Mouse (Mus musculus): ENCODE results near the gene Cryl1.

DNA sequence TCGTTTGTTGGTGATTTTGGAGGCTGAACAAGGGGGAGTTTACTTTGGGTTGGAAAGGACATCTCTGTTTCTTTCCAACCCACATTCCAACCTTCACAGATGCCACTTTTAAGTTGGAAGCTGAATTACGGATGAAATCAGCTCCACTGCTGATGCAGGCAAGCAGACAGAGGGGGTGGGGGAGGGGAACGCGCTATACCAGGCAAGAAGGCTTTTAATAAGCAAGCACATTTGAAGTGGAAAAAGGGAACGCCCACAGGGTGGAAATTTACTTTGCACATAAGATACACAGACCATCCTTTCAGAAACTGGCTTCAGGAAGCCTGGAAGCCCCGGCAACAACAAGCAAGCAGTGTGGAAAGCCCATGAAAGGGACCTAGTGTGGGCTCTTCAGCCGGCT is 13.8 kb upstream of the Cryl1 start:
- TF ChIP-seq CTCF (IDR thresholded peaks at IDR 0.05; ENCODE audit: insufficient read depth, low read length): no peak
- no peak for TF ChIP-seq POLR2A (IDR thresholded peaks at IDR 0.05; ENCODE audit: borderline replicate concordance, extremely low read depth, low read depth, low read length)
